Mouse (Mus musculus) heart, postnatal 0 days (tissue): ENCODE measurements around the gene Map2k1. TPM values are rescaled to one million over a fixed set of nuclear protein-coding genes. Genes with fewer than 3 reads are reported as not detected.
"Not testable (repeated sequence)": the region's sequence is repeated elsewhere in the genome, so short reads cannot be mapped to it uniquely, and the experiment has no call there.

Source experiments
- ATAC-seq: fragments of 200-750 bp; cut with Nextera tagmentation; 2 replicates; pipeline ENCODE4 v1.8.0; 2017; ENCODE audit warnings: low read depth, moderate number of reproducible peaks, moderate library complexity; ENCODE audit not compliant: insufficient read depth
- DNase-seq: peaks from one replicate; pipeline ENCODE4 v3.0.0-alpha.2; 2016; ENCODE audit warnings: low spot score
- H3K27ac ChIP-seq: fragments of 300-500 bp; sonication (generic); 2 replicates; pipeline ENCODE4 v1.5.1; 2014; ENCODE audit warnings: low read depth, mild to moderate bottlenecking
- H3K27me3 ChIP-seq: fragments of 300-500 bp; sonication (generic); 2 replicates; pipeline ENCODE4 v1.6.1; 2014; ENCODE audit warnings: low read length, mixed read lengths; ENCODE audit not compliant: control insufficient read depth, insufficient read depth
- H3K36me3 ChIP-seq: fragments of 300-500 bp; sonication (generic); replicated peaks from 2 replicates; pipeline ENCODE4 v1.6.1; 2014; ENCODE audit warnings: low read length, mixed read lengths; ENCODE audit not compliant: control insufficient read depth, insufficient read depth
- H3K4me1 ChIP-seq: fragments of 300-500 bp; sonication (generic); 2 replicates; pipeline ENCODE4 v1.6.1; 2014; ENCODE audit warnings: antibody characterized with exemption; ENCODE audit not compliant: control insufficient read depth, insufficient read depth
- H3K4me2 ChIP-seq: fragments of 300-500 bp; sonication (generic); 2 replicates; pipeline ENCODE4 v1.6.1; 2014; ENCODE audit warnings: low read depth, mild to moderate bottlenecking, low read length, moderate library complexity
- H3K4me3 ChIP-seq: fragments of 300-500 bp; sonication (generic); 2 replicates; pipeline ENCODE4 v1.5.1; 2014; ENCODE audit warnings: low read depth, low read length
- H3K9ac ChIP-seq: fragments of 300-500 bp; sonication (generic); replicated peaks from 2 replicates; pipeline ENCODE4 v1.6.1; 2014; ENCODE audit warnings: low read depth, low read length, mixed read lengths
- H3K9me3 ChIP-seq: fragments of 300-500 bp; sonication (generic); replicated peaks from 2 replicates; pipeline ENCODE4 v1.6.1; 2016; ENCODE audit warnings: low read length; ENCODE audit not compliant: control insufficient read depth
- CTCF ChIP-seq: IDR thresholded peaks from 2 replicates; pipeline ENCODE4 v1.5.1; 2016; ENCODE audit warnings: antibody characterized with exemption, control low read depth, low read depth
- EP300 ChIP-seq: IDR thresholded peaks from 2 replicates; pipeline ENCODE4 v1.6.1; 2016; ENCODE audit warnings: antibody characterized with exemption, low read depth
- WGBS: fragments of 180-500 bp; shearing (Covaris S2); extraction: QIAGEN DNeasy Blood & Tissue Kit; methylation state at CpG from one replicate; pipeline ENCODE4 v1.1.7; 2014; 5-methylcytosine and 5-hydroxymethylcytosine counted together
- polyA plus RNA-seq: library from polyadenylated mRNA; unstranded; fragments of >200 nt; fragmentation: Nextera tagmentation; extraction: Ambion mirVana; gene quantifications from 2 replicates; pipeline ENCODE4 v1.2.1, GENCODE M21; 2015
- total RNA-seq: library from RNA; depleted of rRNA; stranded (reverse); fragments of >200 nt; gene quantifications from 2 replicates; pipeline ENCODE4 v1.2.3, GENCODE M21; 2014; ENCODE audit warnings: low replicate concordance

Map2k1 gene
- total and polyA plus RNA-seq, 2 experiments from 2014 or later = 57.7 to 110 TPM

- peak within 1 kb of the TSS; percentile 83 for H3K4me3 ChIP-seq
- peaks cover 34% of the 10 kb centered on the region for H3K36me3 ChIP-seq
- no peaks in the 10 kb centered on the region for H3K9me3 ChIP-seq
- H3K27ac ChIP-seq = peak within 1 kb of the TSS; percentile 82
- H3K27me3 ChIP-seq = no peaks in the 10 kb centered on the region
- 1% methylated on average over 42 of the region's 42 CpGs for WGBS
- peak within 1 kb of the TSS; percentile 73 for H3K4me2 ChIP-seq
- DNase-seq = peak; percentile 84
- H3K4me1 ChIP-seq = peaks cover 5% of the 10 kb centered on the region
- no peak for TF ChIP-seq CTCF
- TF ChIP-seq EP300 = peak; percentile 96
- peak within 1 kb of the TSS; percentile 71 for H3K9ac ChIP-seq
- ATAC-seq = peak; percentile 78
These were observed 80.4 kb downstream of the Map2k1 start, which contains the start of the genes Zwilch and Rpl4 for GRCm38 (mm10) chr9:64172816-64173665. Gene Zwilch, minus strand, starts transcription at chr9:64173104. Gene Rpl4, plus strand, starts transcription at chr9:64173375.

DNA sequence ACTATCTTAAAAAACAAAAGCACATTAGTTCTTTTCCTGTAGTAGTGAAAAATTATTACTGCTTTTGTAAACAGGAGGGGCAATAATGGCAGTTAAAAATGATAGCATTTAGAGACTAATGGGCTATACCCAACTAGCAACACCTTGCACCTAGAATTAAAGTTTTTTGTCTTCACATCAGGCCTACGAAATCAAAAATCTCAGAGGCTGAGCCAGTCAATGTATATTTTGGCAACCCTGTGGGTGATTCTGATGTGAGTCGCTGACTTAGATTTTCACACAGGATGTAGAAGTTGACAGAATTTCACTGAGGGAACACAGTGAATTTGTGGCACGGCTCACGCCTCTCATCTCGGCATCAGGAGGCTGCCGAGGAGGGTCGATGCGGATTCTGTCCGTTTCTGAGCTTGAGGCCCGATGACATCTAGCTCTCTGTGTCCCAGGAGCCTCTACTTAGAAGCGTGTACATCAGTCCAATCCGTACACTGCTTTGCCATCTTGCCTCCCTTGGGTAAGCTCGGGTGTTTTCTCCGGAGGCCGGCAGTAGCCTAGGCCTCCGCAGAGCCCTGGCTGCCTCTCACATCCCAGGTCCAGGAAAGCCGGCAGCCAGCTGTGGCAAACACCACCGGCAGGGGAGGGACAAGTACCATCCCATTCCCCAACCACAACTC is 81.2 kb downstream of the Map2k1 start:
- no peak for DNase-seq
- H3K4me1 ChIP-seq = peaks cover 5% of the 10 kb centered on the region
- H3K27me3 ChIP-seq = no peaks in the 10 kb centered on the region
- H3K4me3 ChIP-seq = peak overlapping the region; percentile 83
- no peaks in the 10 kb centered on the region for H3K9me3 ChIP-seq
- under 1% methylated on average over 18 of the region's 18 CpGs for WGBS
- TF ChIP-seq CTCF (no peak), EP300 (no peak)
- peak; percentile 28; the same call in 1 of the 2 replicates for ATAC-seq
- H3K4me2 ChIP-seq = peak overlapping the region; percentile 73
- H3K27ac ChIP-seq = peak overlapping the region; percentile 82
- H3K36me3 ChIP-seq = peaks cover 27% of the 10 kb centered on the region
- H3K9ac ChIP-seq = peak overlapping the region; percentile 67

GRCm38 (mm10) chr9:64169967-64170366 is 83.5 kb downstream of the Map2k1 start:
- WGBS = 87% methylated on average over 3 of the region's 3 CpGs
- H3K4me2 ChIP-seq, ATAC-seq: not testable (repeated sequence)

GRCm38 (mm10) chr9:64160471-64160870 is 93.0 kb downstream of the Map2k1 start:
- no peak for TF ChIP-seq CTCF
- TF ChIP-seq EP300 = no peak
- Histone ChIP-seq H3K27me3 (no peaks in the 10 kb centered on the region), H3K4me1 (no peaks in the 10 kb centered on the region), H3K4me2 (no peak overlapping the region), H3K9me3 (no peaks in the 10 kb centered on the region), H3K27ac (no peak overlapping the region), H3K4me3 (no peak overlapping the region), H3K9ac (no peak overlapping the region), H3K36me3 (peaks cover 49% of the 10 kb centered on the region)
- no peak for ATAC-seq
- no peak for DNase-seq
- 81% methylated on average over 5 of the region's 5 CpGs for WGBS

More at GRCm38 (mm10) chr9:64169967-64170366, 83.5 kb downstream of the Map2k1 start:
- H3K4me3 ChIP-seq, H3K9ac ChIP-seq, DNase-seq, H3K27ac ChIP-seq, H3K4me1 ChIP-seq, H3K27me3 ChIP-seq, H3K9me3 ChIP-seq, H3K36me3 ChIP-seq: not testable (repeated sequence)

- Histone ChIP-seq H3K27ac (no peak overlapping the region), H3K36me3 (peaks cover 52% of the 10 kb centered on the region), H3K27me3 (no peaks in the 10 kb centered on the region), H3K4me2 (no peak overlapping the region), H3K9me3 (no peaks in the 10 kb centered on the region), H3K4me3 (no peak overlapping the region), H3K9ac (no peak overlapping the region), H3K4me1 (no peaks in the 10 kb centered on the region)
- ATAC-seq (no peak), DNase-seq (no peak)
- 76% methylated on average over 1 of the region's 1 CpGs for WGBS
- TF ChIP-seq CTCF = no peak
- no peak for TF ChIP-seq EP300
These were observed 96.8 kb downstream of the Map2k1 start for GRCm38 (mm10) chr9:64156641-64157040.
